Mouse (Mus musculus) ES-E14 (cell line): ENCODE results near the gene Pcnx4. TPM values are rescaled to one million over a fixed set of nuclear protein-coding genes. Genes with fewer than 3 reads are reported as not detected.

ENCODE experiments used
- DNase-seq: peaks from one replicate; pipeline ENCODE4 v3.0.0-alpha.2; 2013; ENCODE audit warnings: low read depth, low spot score
- H3K27ac ChIP-seq: 2 replicates; pipeline ENCODE4 v1.5.1; 2012; ENCODE audit warnings: low read depth, mild to moderate bottlenecking, low read length, moderate library complexity, mixed read lengths; ENCODE audit not compliant: poor library complexity, insufficient read depth, severe bottlenecking
- H3K36me3 ChIP-seq: 2 replicates; pipeline ENCODE4 v1.6.1; 2012; ENCODE audit warnings: mild to moderate bottlenecking, low read length, moderate library complexity, mixed read lengths; ENCODE audit not compliant: control insufficient read depth, poor library complexity, insufficient read depth, severe bottlenecking
- H3K4me1 ChIP-seq, 2 experiments: fragments of 150-350 bp in 1 of 2; sonication (generic) in 1 of 2; 2 replicates each; pipeline ENCODE4 v1.6.1; 2012; ENCODE audit warnings: low read length in 2 of 2, mild to moderate bottlenecking in 1 of 2, mixed read lengths in 1 of 2; ENCODE audit not compliant: control insufficient read depth in 2 of 2, insufficient read depth in 2 of 2, poor library complexity in 1 of 2
- H3K4me3 ChIP-seq, 2 experiments: fragments of 150-350 bp in 1 of 2; sonication (generic) in 1 of 2; 2 replicates each; pipeline ENCODE4 v1.5.1; 2012; ENCODE audit warnings: low read length in 2 of 2, low read depth in 1 of 2, mild to moderate bottlenecking in 1 of 2, mixed read lengths in 1 of 2; ENCODE audit not compliant: insufficient read depth in 1 of 2, poor library complexity in 1 of 2, severe bottlenecking in 1 of 2
- H3K9ac ChIP-seq: 2 replicates; pipeline ENCODE4 v1.6.1; 2012; ENCODE audit warnings: low read depth, mild to moderate bottlenecking, low read length, mixed read lengths; ENCODE audit not compliant: poor library complexity, insufficient read depth, severe bottlenecking
- H3K9me3 ChIP-seq: fragments of 150-350 bp; sonication (generic); 2 replicates; pipeline ENCODE4 v1.6.1; 2012; ENCODE audit warnings: low read depth, mild to moderate bottlenecking, low read length; ENCODE audit not compliant: control insufficient read depth, insufficient read depth
- CHD2 ChIP-seq: IDR thresholded peaks from 2 replicates; pipeline ENCODE4 v1.6.1; 2014; ENCODE audit warnings: mild to moderate bottlenecking, low read depth, low read length, inconsistent platforms
- HCFC1 ChIP-seq: IDR thresholded peaks from 2 replicates; pipeline ENCODE4 v1.6.1; 2012; ENCODE audit warnings: low read length, inconsistent platforms, borderline replicate concordance; ENCODE audit not compliant: insufficient read depth
- MAFK ChIP-seq: IDR thresholded peaks from 2 replicates; pipeline ENCODE4 v1.6.1; 2014; ENCODE audit warnings: mild to moderate bottlenecking, low read depth, low read length, inconsistent platforms; ENCODE audit not compliant: insufficient read depth
- ZC3H11A ChIP-seq: IDR thresholded peaks from 2 replicates; pipeline ENCODE4 v1.6.1; 2012; ENCODE audit warnings: low read depth, mild to moderate bottlenecking, inconsistent platforms, low read length, borderline replicate concordance
- ZNF384 ChIP-seq: IDR thresholded peaks from 2 replicates; pipeline ENCODE4 v1.6.1; 2012; ENCODE audit warnings: low read depth, low read length, inconsistent platforms
- in situ Hi-C, 2 experiments: fragments of 600-800 bp; cut with MboI; formaldehyde crosslinking; loops; one replicate each; pipeline ENCODE4 v1.15.1; 2025; ENCODE audit warnings: low sequenced_read_pairs in 2 of 2, inconsistent platforms in 1 of 2; ENCODE audit not compliant: unreplicated experiment in 2 of 2
- total RNA-seq: library from RNA; depleted of rRNA; stranded (reverse); fragments of 300-350 nt; gene quantifications from 2 replicates; pipeline ENCODE4 v1.2.3, GENCODE M21; 2012

The Pcnx4 gene
- total RNA-seq, 1 experiment: 11.1 TPM

- peaks cover 0 to 6% of the 10 kb centered on the region in 2 experiments; a peak in 1 of 4 replicates for H3K4me1 ChIP-seq
- in situ Hi-C loops: no loop called here
- H3K36me3 ChIP-seq: no peaks in the 10 kb centered on the region
- TF ChIP-seq MAFK: no peak
- TF ChIP-seq ZNF384: no peak
- TF ChIP-seq ZC3H11A: no peak
- TF ChIP-seq CHD2: no peak
- no peak for TF ChIP-seq HCFC1
- no peaks in the 10 kb centered on the region for H3K9me3 ChIP-seq
- no peak overlapping the region for H3K4me3 ChIP-seq
- no peak overlapping the region for H3K9ac ChIP-seq
- no peak for DNase-seq
- no peak overlapping the region for H3K27ac ChIP-seq
Measured at GRCm38 (mm10) chr12:72533986-72534385, 2.2 kb upstream of the Pcnx4 start.

DNA sequence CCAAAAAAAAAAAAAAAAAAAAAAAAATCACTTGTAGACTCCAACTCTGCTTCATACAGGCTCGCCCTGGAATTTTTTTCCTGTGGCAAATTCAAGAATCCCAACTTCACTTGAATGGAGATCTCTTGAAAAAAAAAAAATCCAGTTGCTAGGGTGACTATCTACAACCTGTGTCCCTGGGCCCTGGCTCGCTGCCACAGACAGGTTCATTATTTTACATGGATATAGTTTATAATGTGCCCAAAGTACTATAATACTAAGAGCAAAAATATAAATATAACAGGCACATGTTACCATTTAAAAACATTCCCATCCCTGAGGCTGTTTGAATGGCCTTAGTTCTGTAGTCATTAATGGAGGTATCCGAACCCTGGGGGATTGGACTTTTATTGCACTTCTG lies 584 bp upstream of the Pcnx4 start:
- no peak for DNase-seq
- peak overlapping the region in 1 of 2 experiments; percentile 30; a peak in 2 of 4 replicates for H3K4me3 ChIP-seq
- H3K4me1 ChIP-seq: peaks cover 0 to 6% of the 10 kb centered on the region in 2 experiments; a peak in 1 of 4 replicates
- in situ Hi-C loops: no loop called here
- H3K9ac ChIP-seq: no peak overlapping the region
- no peaks in the 10 kb centered on the region for H3K36me3 ChIP-seq
- no peak overlapping the region for H3K27ac ChIP-seq
- TF ChIP-seq MAFK (no peak), ZC3H11A (no peak), CHD2 (no peak), ZNF384 (no peak; the same call in 1 of the 2 replicates), HCFC1 (no peak)
- H3K9me3 ChIP-seq: no peaks in the 10 kb centered on the region

DNA sequence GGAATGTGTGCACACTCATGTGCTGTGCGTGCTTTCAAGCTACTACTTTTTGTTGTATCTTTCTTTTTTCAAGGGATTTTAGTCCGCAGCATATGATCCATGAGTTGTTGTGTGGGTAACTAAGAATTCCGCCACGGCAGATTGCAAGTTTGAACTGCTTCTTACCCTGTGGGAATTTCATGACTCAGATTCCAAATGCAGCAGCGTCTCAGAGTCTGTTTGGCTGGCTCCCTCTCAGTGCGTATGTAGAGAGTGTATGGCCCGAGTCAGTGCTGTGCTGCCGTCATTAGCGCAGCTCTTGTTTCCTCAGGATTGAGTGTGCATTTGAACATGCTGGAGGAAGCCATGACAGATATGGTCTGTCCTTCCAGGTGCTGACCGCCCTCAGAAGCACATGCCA lies 2.4 kb downstream of the Pcnx4 start:
- no peak overlapping the region for H3K27ac ChIP-seq
- no peak overlapping the region for H3K4me3 ChIP-seq
- peaks cover 3 to 6% of the 10 kb centered on the region in 2 experiments; a peak in 1 of 4 replicates for H3K4me1 ChIP-seq
- no peaks in the 10 kb centered on the region for H3K9me3 ChIP-seq
- TF ChIP-seq HCFC1: no peak
- no peak for TF ChIP-seq CHD2
- TF ChIP-seq ZC3H11A: no peak
- no peak for TF ChIP-seq ZNF384
- no peak for TF ChIP-seq MAFK
- H3K9ac ChIP-seq: no peak overlapping the region
- H3K36me3 ChIP-seq: peaks cover 5% of the 10 kb centered on the region
- in situ Hi-C loops: no loop called here
- no peak for DNase-seq

DNA sequence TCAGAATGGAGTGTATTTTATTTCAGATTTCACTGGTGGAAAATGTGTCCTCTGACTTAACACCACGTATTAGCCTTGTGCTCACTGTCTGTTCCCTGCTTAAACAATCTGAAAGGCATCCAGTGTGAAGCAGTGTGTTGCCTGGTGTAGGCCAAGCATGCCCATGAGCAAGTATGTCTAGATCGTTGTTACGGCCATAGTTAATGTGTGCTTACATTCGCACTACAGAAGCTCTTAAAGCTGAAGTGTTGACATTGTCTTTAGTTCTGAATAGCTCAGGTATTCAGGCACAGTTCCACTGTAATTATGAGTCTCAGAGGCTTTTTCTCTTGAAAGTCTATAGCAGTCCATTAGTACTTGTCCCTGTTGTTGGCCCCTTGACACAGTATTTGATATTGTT lies 18.2 kb downstream of the Pcnx4 start:
- H3K36me3 ChIP-seq: no peaks in the 10 kb centered on the region
- no peak overlapping the region for H3K27ac ChIP-seq
- no peak overlapping the region for H3K9ac ChIP-seq
- no peaks in the 10 kb centered on the region for H3K9me3 ChIP-seq
- no peaks in the 10 kb centered on the region for H3K4me1 ChIP-seq
- in situ Hi-C loops: no loop called here
- no peak for DNase-seq
- H3K4me3 ChIP-seq: no peak overlapping the region
- TF ChIP-seq HCFC1 (no peak), CHD2 (no peak), MAFK (no peak), ZNF384 (no peak), ZC3H11A (no peak)
